Mouse (Mus musculus): Measurements from ENCODE around the gene Mlec.

GRCm38 (mm10) chr5:115139124-115139523, 18.9 kb downstream of the Mlec start:
- TF ChIP-seq CTCF (IDR thresholded peaks at IDR 0.05; ENCODE audit: control insufficient read depth, insufficient read depth, low read length) (no peak), POLR2A (IDR thresholded peaks at IDR 0.05; ENCODE audit: borderline replicate concordance, control insufficient read depth, low read depth, low read length) (no peak)
